Mouse (Mus musculus): ENCODE measurements at regions not wholly inside any gene's neighbourhood (a gene's known extent, or its start where the extent isn't known, plus 50 kb on each side); places are given as distances from the start of the nearest gene placed in this dataset. TPM values are rescaled to one million over a fixed set of nuclear protein-coding genes. Genes with fewer than 3 reads are reported as not detected.

GRCm38 (mm10) chr1:83496380-83496779 is 88.4 kb upstream of the Sphkap start:
- H3K4me3 ChIP-seq (ENCODE audit: low read depth, low read length): no peak overlapping the region
- no peaks in the 10 kb centered on the region for H3K4me1 ChIP-seq (replicated peaks; ENCODE audit: control insufficient read depth, insufficient read depth, low read length)
- H3K36me3 ChIP-seq (ENCODE audit: control insufficient read depth, insufficient read depth, low read length): no peaks in the 10 kb centered on the region
- H3K27me3 ChIP-seq (replicated peaks; ENCODE audit: control insufficient read depth, insufficient read depth, low read length): no peaks in the 10 kb centered on the region
- 42% methylated on average over 2 of the region's 2 CpGs for WGBS
- no peak overlapping the region for H3K27ac ChIP-seq (ENCODE audit: low read depth)
- H3K9ac ChIP-seq (ENCODE audit: low read length): no peak overlapping the region
- H3K4me2 ChIP-seq (ENCODE audit: low read length): no peak overlapping the region
- ATAC-seq (replicated peaks; ENCODE audit: low FRiP score, low TSS enrichment, low read depth) (no peak), DNase-seq (ENCODE audit: low spot score) (no peak)
- H3K9me3 ChIP-seq (ENCODE audit: control insufficient read depth, low read length): no peaks in the 10 kb centered on the region

GRCm38 (mm10) chr1:83495022-83495421 is 87.0 kb upstream of the Sphkap start:
- Histone ChIP-seq H3K4me2 (ENCODE audit: low read length) (no peak overlapping the region), H3K4me3 (ENCODE audit: low read depth, low read length) (no peak overlapping the region), H3K4me1 (replicated peaks; ENCODE audit: control insufficient read depth, insufficient read depth, low read length) (no peaks in the 10 kb centered on the region), H3K27me3 (replicated peaks; ENCODE audit: control insufficient read depth, insufficient read depth, low read length) (no peaks in the 10 kb centered on the region), H3K9ac (ENCODE audit: low read length) (no peak overlapping the region), H3K9me3 (ENCODE audit: control insufficient read depth, low read length) (no peaks in the 10 kb centered on the region), H3K36me3 (ENCODE audit: control insufficient read depth, insufficient read depth, low read length) (no peaks in the 10 kb centered on the region), H3K27ac (ENCODE audit: low read depth) (no peak overlapping the region)
- WGBS: 81% methylated on average over 4 of the region's 4 CpGs
- no peak for DNase-seq (ENCODE audit: low spot score)
- no peak for ATAC-seq (replicated peaks; ENCODE audit: low FRiP score, low TSS enrichment, low read depth)

- ATAC-seq (replicated peaks; ENCODE audit: low FRiP score, low TSS enrichment, low read depth) (no peak), DNase-seq (ENCODE audit: low spot score) (no peak)
- Histone ChIP-seq H3K27me3 (replicated peaks; ENCODE audit: control insufficient read depth, insufficient read depth, low read length) (no peaks in the 10 kb centered on the region), H3K4me1 (replicated peaks; ENCODE audit: control insufficient read depth, insufficient read depth, low read length) (no peaks in the 10 kb centered on the region), H3K36me3 (ENCODE audit: control insufficient read depth, insufficient read depth, low read length) (no peaks in the 10 kb centered on the region), H3K9me3 (ENCODE audit: control insufficient read depth, low read length) (no peaks in the 10 kb centered on the region), H3K27ac (ENCODE audit: low read depth) (no peak overlapping the region), H3K9ac (ENCODE audit: low read length) (no peak overlapping the region), H3K4me2 (ENCODE audit: low read length) (no peak overlapping the region), H3K4me3 (ENCODE audit: low read depth, low read length) (no peak overlapping the region)
- WGBS: 63% methylated on average over 2 of the region's 2 CpGs
These were observed 71.1 kb upstream of the Sphkap start for GRCm38 (mm10) chr1:83479111-83479510.

Small RNA genes lying in the stretch of these regions (microRNA-seq; reads per million reads assigned to microRNA genes)
- not detected for gene Gm25754

Measured in intestine, embryonic 14.5 days (tissue).